Mouse (Mus musculus) thymus, postnatal 14 days (tissue): ENCODE measurements around the gene Meox1.

ENCODE experiments used
- DNase-seq: peaks from one replicate; pipeline ENCODE4 v3.0.0; 2021

The Meox1 gene

GRCm38 (mm10) chr11:101894204-101894603, at the start of gene Meox1:
TSS of gene Meox1 (minus strand) at chr11:101894374.
- DNase-seq, result no peak

- DNase-seq, result no peak
Observed at GRCm38 (mm10) chr11:101943055-101943454, 48.9 kb upstream of the Meox1 start.

- no peak for DNase-seq
Observed at GRCm38 (mm10) chr11:101937108-101937507, 42.9 kb upstream of the Meox1 start.

- DNase-seq, result no peak
Observed at GRCm38 (mm10) chr11:101936421-101936820, 42.2 kb upstream of the Meox1 start.

DNA sequence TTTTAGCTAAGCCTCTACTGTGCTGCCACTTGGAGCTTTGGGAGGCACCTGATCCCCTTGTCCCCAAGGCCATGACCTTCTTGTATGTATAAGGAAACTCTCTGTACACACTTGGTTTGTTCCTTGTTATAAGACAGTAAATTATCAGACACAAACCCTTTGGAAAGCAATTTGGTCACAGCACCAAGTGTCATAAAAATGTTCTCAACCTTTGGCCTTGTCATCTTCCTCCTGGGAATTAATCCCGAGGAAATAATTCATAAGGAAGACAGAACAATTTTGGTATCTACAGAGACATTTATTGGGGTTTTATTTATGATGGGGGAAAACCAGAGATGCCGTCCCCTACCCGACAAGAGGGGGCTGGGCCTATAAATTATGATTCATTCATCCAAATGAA, 41.6 kb upstream of the Meox1 start:
- DNase-seq, result no peak

DNA sequence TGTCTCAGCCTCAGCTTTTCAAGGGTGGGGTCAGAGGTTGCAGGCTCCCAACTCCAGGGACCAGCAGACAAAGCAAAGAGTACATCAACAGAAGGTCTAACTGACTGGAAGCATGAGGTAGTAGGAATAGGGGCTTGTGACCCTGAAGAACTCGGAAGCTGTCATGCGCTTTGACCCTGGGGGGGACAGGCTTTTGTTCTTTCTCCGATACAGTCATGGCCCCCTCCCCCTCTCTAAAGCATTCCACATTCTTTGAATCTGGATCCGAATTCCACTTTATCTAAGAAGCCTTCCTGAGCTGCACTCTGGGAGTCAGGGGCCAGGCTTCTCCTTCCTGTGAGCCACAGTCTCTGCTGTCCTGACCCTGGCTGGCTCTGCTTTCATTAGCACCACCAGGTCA, 37.8 kb upstream of the Meox1 start:
- no peak for DNase-seq

DNA sequence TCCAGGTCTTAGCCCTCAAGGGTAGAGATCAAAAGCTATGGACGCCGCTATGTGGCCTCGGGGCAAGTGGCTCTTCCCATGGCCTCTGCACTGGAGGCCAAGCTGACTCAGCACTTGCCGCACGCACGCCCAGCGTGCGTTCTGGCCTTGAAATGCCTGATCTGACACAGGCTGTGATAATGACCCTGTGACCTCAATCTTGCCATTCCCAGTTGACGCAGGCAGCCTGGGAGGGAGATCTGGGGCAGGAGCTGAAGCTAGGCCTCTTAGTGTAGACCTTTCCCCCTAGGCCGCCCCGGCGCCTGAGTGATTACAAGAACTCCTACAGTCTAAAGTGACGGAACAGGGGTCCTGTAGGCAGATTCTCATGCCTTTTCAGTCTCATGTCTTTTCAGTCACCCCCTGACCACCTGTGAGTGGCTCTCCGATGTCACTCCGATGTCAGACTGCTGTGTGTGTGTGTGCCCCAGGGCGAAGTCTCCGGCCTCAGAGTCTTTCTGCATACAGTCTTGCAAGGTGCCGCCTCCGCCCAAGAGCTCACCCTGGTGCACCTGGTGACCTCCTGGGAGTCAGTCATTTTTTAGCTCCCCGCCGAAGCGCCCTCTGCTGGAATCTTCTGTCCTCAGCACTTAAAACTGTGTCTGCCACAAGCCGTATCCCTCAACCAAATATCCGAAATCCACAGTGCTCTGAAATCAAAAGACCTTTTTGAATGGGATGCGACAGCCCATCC, 34.0 kb upstream of the Meox1 start:
- DNase-seq, result peak; percentile 40

GRCm38 (mm10) chr11:101926951-101927589, 32.9 kb upstream of the Meox1 start:
- DNase-seq, result no peak

- no peak for DNase-seq
Observed at GRCm38 (mm10) chr11:101925636-101926035, 31.5 kb upstream of the Meox1 start.

- DNase-seq, result no peak
Observed at GRCm38 (mm10) chr11:101924441-101924976, 30.3 kb upstream of the Meox1 start.

DNA sequence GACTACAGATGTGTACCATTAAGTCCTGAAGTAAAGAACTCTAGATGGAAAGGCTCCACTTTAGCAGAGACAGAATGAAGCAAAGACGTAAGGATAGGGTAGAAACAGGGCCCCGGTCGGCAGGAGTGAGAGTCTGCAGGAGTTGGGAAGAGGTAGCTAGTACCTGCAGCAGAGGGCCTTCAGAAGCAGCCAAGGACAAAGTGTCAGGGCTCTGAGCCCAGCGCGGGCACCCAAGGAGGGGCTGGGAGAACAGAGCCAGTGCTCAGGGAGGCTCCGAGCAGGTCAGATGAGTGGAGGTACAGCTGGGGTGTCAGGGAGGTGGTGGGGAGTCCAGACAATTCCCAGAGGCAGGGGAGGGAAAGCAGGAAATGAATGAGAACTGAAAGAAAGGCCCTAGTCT, 29.8 kb upstream of the Meox1 start:
- DNase-seq, result no peak

DNA sequence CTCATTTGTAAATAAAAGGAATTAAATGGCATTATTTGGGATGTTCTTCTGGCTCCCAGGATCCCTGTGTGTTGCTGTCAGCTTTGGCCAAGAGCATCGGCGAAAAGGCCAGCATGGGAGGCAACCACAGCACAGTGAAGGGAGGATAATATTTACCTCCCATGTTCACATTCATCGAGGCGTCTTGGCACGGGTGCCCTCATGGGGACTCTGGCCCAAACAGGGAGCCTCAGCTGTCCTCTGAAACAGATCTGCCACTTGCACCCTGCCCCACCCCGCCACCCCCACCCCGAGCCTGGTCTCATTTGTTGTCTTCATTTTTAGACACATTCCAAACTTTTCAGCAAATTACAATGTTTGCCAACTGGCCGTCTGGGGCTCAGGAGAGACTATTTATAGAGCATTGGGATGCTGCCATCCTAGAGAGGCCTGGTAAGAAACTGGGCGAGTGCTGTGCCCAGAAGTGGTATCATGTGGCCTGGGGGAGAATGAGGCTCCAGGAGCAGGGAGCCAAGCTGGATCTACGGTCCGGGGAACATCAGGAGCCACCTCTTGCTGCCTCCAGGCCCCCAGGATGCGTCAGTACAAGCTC, 27.3 kb upstream of the Meox1 start:
- DNase-seq, result no peak

GRCm38 (mm10) chr11:101919660-101920059, 25.5 kb upstream of the Meox1 start:
- DNase-seq, result peak; percentile 58

GRCm38 (mm10) chr11:101918609-101919008, 24.4 kb upstream of the Meox1 start:
- no peak for DNase-seq

- no peak for DNase-seq
Observed at GRCm38 (mm10) chr11:101916772-101917171, 22.6 kb upstream of the Meox1 start.

DNA sequence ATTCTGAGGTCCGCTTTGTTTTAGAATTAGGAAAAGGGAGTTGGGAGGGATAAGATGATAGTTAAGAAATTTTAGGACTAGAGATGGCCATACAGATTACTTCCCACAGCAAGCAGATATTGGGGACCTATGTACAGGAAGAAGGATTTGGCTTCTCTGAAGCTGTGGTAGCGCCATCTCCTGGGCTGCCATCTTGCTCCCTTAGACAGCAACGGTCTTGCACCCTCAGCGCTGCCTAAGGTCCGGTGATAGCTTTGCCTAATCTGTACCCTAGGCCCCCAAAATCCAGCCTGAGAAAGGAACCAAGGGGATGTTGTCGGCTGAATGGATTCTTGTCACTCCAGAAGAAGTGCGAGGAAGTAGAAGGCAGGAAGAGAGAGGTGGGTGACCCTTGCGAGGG, 19.4 kb upstream of the Meox1 start:
- no peak for DNase-seq

DNA sequence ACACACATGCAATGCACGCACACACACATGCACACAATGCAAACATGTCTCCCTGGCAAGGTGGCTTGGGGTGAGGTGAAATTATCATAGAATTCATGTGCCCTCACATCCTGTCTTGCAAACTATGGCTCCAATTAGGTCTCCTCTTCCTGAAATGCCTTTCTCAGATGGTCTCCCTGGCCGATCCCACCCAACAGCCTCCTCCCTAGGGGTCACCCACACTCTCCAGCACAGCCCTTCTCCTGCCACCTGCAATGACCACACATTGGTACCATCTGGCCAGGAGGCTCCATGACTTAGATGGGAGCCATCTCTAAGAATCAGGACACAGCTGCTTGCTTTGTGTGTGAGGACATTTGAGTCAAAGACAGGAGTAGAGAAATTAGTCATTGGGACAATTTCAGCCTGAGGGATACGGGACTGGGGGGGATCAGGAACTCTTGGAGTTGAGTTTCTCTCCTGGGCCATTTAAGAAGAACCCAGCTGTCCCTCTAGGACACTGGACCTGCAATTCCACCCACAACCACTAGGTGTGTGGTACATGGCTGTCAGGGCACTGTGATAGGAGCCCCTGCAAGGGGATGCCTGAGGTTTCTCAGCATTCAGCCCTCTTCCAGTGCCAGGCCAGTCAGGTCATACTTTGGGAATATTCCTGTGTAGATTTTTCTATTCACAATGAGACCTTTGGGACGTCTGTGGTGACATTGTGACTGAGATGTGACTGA, 17.8 kb upstream of the Meox1 start:
- peak; percentile 54 for DNase-seq

DNA sequence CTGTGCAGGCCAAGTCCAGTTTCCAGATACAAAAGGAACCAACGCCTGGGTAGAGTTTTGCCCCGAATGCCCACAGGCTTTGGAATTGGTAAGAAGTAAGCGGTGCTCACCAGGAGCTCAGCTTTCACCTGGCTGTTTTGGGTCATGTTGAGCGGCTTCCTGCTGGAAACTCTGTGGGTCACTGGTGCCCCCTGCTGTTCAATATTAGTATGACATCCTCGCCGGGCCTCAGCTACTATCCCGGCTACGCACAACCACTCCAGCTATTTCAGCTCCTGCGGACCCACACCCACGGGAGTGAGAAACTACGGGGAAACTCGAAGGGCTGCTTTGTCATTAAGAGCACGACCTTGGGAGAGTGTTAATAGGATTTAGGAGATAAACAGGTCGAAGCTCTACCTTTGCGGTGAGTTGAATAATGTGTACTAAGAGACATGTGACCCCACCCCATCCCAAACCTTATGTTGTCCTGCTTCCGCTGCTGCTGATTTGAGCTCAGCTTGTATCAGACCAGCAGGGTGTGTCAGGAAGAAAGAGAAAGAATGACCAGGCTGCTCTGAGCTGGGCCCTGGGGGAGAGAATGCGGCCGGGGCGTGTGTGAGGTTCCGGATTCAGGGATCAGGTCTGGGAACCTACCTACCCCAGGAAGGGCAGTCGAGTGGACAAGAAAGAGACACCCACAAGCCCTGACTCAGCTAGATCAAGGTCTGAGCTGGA, 16.2 kb upstream of the Meox1 start:
- DNase-seq, result peak; percentile 71

DNA sequence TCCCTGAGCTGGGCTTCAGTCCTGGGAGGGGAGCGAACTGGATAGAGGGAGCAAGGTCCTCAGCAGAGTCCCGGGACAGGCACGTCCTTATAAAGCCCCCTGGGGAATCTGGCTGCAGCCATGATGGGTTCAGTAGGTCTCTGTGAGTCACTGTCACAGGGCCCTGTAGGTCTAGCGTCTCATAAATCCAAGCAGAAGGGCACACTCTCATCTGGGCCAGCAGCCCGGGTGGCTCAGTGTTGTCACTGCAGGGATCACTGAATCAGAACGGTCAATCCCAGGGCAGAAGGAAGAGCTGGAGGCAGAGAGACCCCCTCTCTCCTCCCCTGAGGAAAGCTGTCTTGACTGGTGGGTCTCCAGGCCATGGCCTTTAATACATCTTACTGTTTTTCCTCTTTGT, 14.6 kb upstream of the Meox1 start:
- DNase-seq, result no peak

- peak; percentile 36 for DNase-seq
Observed at GRCm38 (mm10) chr11:101905115-101905514, 10.9 kb upstream of the Meox1 start.

DNA sequence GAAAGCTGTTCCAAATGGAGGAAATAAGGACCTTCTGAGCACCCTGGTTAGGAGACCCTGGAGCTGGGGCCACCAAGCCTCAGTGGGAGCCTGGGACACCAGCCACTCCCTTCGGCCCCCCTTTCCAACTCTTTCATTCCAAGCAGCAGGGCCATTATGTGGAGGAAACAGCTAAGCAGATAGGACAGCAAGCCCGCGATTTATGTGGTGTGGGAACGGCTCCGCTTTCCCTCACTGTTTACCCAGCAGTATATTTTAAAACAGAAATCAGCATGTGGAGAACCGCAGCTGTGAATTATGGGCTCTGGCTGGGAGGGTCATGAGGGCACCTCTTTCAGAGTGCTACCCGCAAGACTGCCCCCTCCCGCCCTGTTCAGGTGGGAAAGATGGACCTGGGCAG, 7.1 kb upstream of the Meox1 start:
- no peak for DNase-seq

- no peak for DNase-seq
Observed at GRCm38 (mm10) chr11:101898328-101898727, 4.2 kb upstream of the Meox1 start.
